Mouse (Mus musculus): ENCODE results near the gene Gm13277. TPM values are rescaled to one million over a fixed set of nuclear protein-coding genes. Genes with fewer than 3 reads are reported as not detected.
"Not testable (repeated sequence)": the region's sequence is repeated elsewhere in the genome, so short reads cannot be mapped to it uniquely, and the experiment has no call there.

Gene Gm13277
- total RNA-seq, 4 experiments from 2014 or later, result not detected

DNA sequence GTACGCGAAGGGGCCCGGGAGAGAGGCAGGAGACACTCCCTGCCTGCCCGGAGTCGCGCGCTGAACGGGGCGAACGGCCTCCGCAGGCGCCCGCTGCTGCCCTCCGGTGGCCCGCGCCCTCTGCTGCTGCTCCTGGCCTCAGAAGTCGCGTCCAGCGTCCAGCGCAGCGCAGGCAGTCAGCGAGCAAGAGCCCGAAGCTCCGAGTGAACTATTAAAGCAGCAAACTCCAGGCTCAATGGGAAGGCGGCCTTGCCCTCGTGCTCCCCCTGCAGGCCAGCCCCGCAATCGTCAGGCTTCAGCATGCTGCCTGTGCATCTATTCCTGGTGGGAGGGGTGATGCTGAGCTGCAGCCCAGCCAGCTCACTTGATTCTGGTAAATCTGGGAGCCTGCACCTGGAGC lies 2.8 kb downstream of the Gm13277 start, which contains the start of gene Gm13278:
Gm13278 (plus strand) TSS at position 301 of the 400 bp plus-strand sequence.
- DNase-seq, result not testable (repeated sequence)

- peak; percentile 71 for DNase-seq
Measured at GRCm38 (mm10) chr4:88793936-88794675, 5.7 kb downstream of the Gm13277 start, which contains the start of gene Gm13275. TSS of gene Gm13275 (plus strand) at chr4:88794487.

- not testable (repeated sequence) for DNase-seq
Measured at GRCm38 (mm10) chr4:88797097-88797496, 8.7 kb downstream of the Gm13277 start, which contains the start of gene Gm13279. TSS of gene Gm13279 (plus strand) at chr4:88797397.

DNA sequence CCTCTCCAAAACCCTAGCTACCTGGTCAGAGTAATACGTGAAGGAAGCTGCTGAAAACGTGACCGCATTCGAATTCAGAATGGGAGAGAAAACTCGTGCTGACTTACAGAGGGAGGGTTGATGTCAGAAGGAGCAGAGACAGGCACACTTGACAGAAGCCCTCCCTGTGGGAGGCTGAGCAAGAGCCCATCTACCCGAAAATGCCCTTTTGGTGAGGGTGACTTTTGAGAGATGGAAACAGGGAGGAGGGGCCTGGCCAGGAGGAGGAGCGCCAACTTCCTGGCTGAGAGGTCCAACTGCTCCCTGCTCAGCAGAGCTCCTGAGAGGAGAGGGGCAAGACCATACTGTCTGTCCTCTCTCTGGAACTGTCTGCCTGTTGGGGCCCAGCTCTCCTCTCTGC lies 10.9 kb downstream of the Gm13277 start, which contains the start of gene Gm13285:
Gm13285 (plus strand) TSS at position 301 of the 400 bp plus-strand sequence.
- DNase-seq, result not testable (repeated sequence)

DNA sequence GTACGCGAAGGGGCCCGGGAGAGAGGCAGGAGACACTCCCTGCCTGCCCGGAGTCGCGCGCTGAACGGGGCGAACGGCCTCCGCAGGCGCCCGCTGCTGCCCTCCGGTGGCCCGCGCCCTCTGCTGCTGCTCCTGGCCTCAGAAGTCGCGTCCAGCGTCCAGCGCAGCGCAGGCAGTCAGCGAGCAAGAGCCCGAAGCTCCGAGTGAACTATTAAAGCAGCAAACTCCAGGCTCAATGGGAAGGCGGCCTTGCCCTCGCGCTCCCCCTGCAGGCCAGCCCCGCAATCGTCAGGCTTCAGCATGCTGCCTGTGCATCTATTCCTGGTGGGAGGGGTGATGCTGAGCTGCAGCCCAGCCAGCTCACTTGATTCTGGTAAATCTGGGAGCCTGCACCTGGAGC lies 14.5 kb downstream of the Gm13277 start, which contains the start of gene Gm13287:
Gm13287 (plus strand) TSS at position 301 of the 400 bp plus-strand sequence.
- not testable (repeated sequence) for DNase-seq

DNA sequence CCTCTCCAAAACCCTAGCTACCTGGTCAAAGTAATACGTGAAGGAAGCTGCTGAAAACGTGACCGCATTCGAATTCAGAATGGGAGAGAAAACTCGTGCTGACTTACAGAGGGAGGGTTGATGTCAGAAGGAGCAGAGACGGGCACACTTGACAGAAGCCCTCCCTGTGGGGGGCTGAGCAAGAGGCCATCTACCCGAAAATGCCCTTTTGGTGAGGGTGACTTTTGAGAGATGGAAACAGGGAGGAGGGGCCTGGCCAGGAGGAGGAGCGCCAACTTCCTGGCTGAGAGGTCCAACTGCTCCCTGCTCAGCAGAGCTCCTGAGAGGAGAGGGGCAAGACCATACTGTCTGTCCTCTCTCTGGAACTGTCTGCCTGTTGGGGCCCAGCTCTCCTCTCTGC lies 16.8 kb downstream of the Gm13277 start, which contains the start of gene Gm13288:
Gm13288 (plus strand) TSS at position 301 of the 400 bp plus-strand sequence.
- DNase-seq, result not testable (repeated sequence)

DNA sequence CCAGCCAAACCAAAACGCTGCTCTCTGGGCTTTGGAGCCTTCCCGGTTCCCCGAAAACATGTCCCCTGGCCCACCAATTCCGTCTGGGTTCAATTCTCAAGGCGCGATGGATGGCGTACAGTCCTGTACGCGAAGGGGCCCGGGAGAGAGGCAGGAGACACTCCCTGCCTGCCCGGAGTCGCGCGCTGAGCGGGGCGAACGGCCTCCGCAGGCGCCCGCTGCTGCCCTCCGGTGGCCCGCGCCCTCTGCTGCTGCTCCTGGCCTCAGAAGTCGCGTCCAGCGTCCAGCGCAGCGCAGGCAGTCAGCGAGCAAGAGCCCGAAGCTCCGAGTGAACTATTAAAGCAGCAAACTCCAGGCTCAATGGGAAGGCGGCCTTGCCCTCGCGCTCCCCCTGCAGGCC lies 17.3 kb downstream of the Gm13277 start:
- peak; percentile 21 for DNase-seq

DNA sequence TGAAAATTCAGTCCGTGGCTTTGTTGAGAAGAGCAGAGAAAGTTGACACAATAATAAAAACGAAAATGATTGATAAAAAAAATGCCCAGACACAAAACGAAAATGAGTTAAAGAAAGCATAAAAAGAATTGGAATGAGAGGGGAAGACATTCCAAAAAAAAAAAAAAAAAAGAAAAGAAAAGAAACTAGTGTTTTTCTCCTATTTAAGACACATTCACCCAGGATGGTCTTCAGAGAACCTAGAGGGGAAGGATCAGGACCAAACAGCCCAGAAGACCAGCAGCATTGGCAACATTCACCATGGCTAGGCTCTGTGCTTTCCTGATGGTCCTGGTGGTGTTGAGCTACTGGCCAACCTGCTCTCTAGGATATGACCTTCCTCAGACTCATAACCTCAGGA lies 27.5 kb downstream of the Gm13277 start, which contains the start of gene Ifna7:
Ifna7 (plus strand) TSS at position 301 of the 400 bp plus-strand sequence.
- DNase-seq, result no peak

DNA sequence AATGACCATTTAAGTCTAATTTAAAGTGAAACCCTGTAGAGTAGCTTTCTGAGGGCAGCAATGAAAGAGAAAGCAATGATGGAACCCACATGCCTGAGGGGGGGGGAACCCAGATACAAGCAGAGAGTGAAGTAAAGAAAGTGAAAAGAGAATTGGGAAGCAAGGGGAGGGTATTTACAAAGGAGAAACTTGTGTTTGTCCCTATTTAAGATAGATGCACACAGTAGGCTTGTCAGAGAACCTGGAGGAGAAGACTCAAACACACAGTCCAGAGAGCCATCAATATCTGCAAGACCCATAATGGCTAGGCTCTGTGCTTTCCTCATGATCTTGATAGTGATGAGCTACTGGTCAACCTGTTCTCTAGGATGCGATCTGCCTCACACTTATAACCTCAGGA lies 31.2 kb downstream of the Gm13277 start, which contains the start of gene Ifna11:
Ifna11 (plus strand) TSS at position 301 of the 400 bp plus-strand sequence.
- no peak for DNase-seq

DNA sequence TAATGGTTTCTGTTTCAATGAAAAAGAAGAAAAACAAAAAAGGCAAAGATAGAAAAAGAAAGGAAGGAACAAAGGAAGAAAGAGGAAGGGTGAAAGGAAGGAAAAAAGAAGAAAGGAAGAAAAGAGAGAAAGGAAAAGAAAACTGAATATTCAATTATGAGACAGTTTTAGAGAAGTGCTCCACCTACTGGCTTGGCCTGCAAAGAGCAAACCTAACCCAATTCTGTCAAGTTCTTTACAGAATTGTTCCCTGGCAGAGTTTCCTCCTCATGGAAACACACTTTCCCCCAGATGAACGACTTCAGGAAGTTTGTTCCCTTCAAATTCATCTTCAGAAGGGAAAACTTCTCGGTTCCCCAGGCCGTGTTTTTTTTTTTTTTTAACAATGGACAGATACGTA lies 34.6 kb downstream of the Gm13277 start:
- no peak for DNase-seq

DNA sequence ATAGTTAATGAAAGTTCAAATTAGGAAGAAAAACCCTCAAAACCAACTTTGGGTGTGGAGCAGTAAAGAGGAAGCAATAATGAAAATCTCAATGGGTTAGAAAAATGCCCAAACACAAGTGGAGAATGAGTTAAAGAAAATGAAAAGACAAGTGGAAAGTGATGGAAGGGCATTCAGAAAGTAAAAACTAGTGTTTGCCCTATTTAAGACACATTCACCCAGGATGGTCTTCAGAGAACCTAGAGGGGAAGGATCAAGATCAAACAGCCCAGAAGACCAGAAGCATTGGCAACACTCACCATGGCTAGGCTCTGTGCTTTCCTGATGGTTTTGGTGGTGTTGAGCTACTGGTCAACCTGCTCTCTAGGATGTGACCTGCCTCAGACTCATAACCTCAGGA lies 38.7 kb downstream of the Gm13277 start, which contains the start of gene Ifna6:
Ifna6 (plus strand) TSS at position 301 of the 400 bp plus-strand sequence.
- not testable (repeated sequence) for DNase-seq

GRCm38 (mm10) chr4:88830523-88830922 lies 42.1 kb downstream of the Gm13277 start:
- no peak for DNase-seq

DNA sequence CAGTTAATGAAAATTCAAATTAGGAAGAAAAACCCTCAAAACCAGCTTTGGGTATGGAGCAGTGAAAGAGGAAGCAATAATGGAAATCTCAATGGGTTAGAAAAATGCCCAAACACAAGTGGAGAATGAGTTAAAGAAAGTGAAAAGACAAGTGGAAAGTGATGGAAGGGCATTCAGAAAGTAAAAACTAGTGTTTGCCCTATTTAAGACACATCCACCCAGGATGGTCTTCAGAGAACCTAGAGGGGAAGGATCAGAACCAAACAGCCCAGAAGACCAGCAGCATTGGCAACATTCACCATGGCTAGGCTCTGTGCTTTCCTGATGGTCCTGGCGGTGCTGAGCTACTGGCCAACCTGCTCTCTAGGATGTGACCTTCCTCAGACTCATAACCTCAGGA lies 46.8 kb downstream of the Gm13277 start, which contains the start of gene Ifna5:
Ifna5 (plus strand) TSS at position 301 of the 400 bp plus-strand sequence.
- not testable (repeated sequence) for DNase-seq

Other genes starting within 250 kb of the Gm13277 start
- not detected for gene Ifna15, start 230.4 kb upstream of the Gm13277 start, total RNA-seq (2022)
- not detected for gene Ifna14, start 216.8 kb upstream of the Gm13277 start, total RNA-seq (2022)
- gene Ifna9, start 196.2 kb upstream of the Gm13277 start, total RNA-seq (2022), result not detected
- not detected for gene Ifna12, start 185.3 kb upstream of the Gm13277 start, total RNA-seq (2022)
- gene C87499, start 154.2 kb upstream of the Gm13277 start, total RNA-seq (2022), result not detected
- gene Ifna13, start 144.2 kb upstream of the Gm13277 start, total RNA-seq (2022), result not detected
- gene Ifna16, start 111.7 kb upstream of the Gm13277 start, total RNA-seq (2022), result not detected
- gene Ifna2, start 104.7 kb upstream of the Gm13277 start, total RNA-seq (2022), result not detected
- not detected for gene Ifnab, start 97.3 kb upstream of the Gm13277 start, total RNA-seq (2022)
- gene Gm26566, start 66.8 kb upstream of the Gm13277 start, total RNA-seq (2022), result under 1 TPM; 0.67 to 0.92 (median 0.73) TPM
- gene Klhl9, start 66.2 kb upstream of the Gm13277 start, total RNA-seq (2022), result 100 to 1,000 TPM in 1 of 4 experiments, 10 to 100 TPM in 3; 76.7 to 100 (median 91.0) TPM
- not detected for gene Gm13271, start 33.8 kb upstream of the Gm13277 start, total RNA-seq (2022)
- not detected for gene Gm13283, start 28.5 kb upstream of the Gm13277 start, total RNA-seq (2022)
- gene Gm13290, start 14.8 kb upstream of the Gm13277 start, total RNA-seq (2022), result under 1 TPM in 1 of 4 experiments, not detected in 3; 0.46 TPM
- gene Gm13289, start 11.7 kb upstream of the Gm13277 start, total RNA-seq (2022), result not detected
- gene Gm13272, start 8.8 kb upstream of the Gm13277 start, total RNA-seq (2022), result not detected
- under 1 TPM in 1 of 4 experiments, not detected in 3; 0.49 TPM for gene Ifnz, start 6.5 kb upstream of the Gm13277 start, total RNA-seq (2022)
- gene Gm13276, start 2.9 kb upstream of the Gm13277 start, total RNA-seq (2022), result not detected
- not detected for gene Gm13278, start 2.9 kb downstream of the Gm13277 start, total RNA-seq (2022)
- not detected for gene Gm13275, start 5.9 kb downstream of the Gm13277 start, total RNA-seq (2022)
- not detected for gene Gm13279, start 8.8 kb downstream of the Gm13277 start, total RNA-seq (2022)
- under 1 TPM in 1 of 4 experiments, not detected in 3; 0.24 TPM for gene Gm13285, start 11.0 kb downstream of the Gm13277 start, total RNA-seq (2022)
- not detected for gene Gm13287, start 14.6 kb downstream of the Gm13277 start, total RNA-seq (2022)
- not detected for gene Gm13288, start 16.9 kb downstream of the Gm13277 start, total RNA-seq (2022)
- gene Ifna7, start 27.6 kb downstream of the Gm13277 start, total RNA-seq (2022), result not detected
- not detected for gene Ifna11, start 31.3 kb downstream of the Gm13277 start, total RNA-seq (2022)
- gene Ifna6, start 38.8 kb downstream of the Gm13277 start, total RNA-seq (2022), result not detected
- not detected for gene Ifna5, start 46.9 kb downstream of the Gm13277 start, total RNA-seq (2022)
- gene Ifna4, start 53.2 kb downstream of the Gm13277 start, total RNA-seq (2022), result not detected
- gene Ifna1, start 61.5 kb downstream of the Gm13277 start, total RNA-seq (2022), result not detected
- gene Ifne, start 91.6 kb downstream of the Gm13277 start, total RNA-seq (2022), result not detected

Data from adrenal gland, adult 8-10 months (tissue).